Mouse (Mus musculus): ENCODE data around the gene Pcnx2.
A peak's percentile ranks its signal among the peaks of the same experiment; 100 is the strongest.

The Pcnx2 gene

GRCm38 (mm10) chr8:125709171-125709570, 188.9 kb downstream of the Pcnx2 start:
- DNase-seq (ENCODE audit: low spot score): no peak

GRCm38 (mm10) chr8:125705816-125706215, 192.3 kb downstream of the Pcnx2 start:
- no peak for DNase-seq (ENCODE audit: low spot score)

- DNase-seq (ENCODE audit: low spot score): no peak
These were observed 193.7 kb downstream of the Pcnx2 start for GRCm38 (mm10) chr8:125704434-125704833.

GRCm38 (mm10) chr8:125702868-125703473, 195.1 kb downstream of the Pcnx2 start:
- DNase-seq (ENCODE audit: low spot score): peak; percentile 21

Data from retina, embryonic 14.5 days (tissue).